Mouse (Mus musculus): ENCODE measurements around the gene Wdr90.

- no peak for TF ChIP-seq HCFC1 (IDR thresholded peaks at IDR 0.05; ENCODE audit: borderline replicate concordance, insufficient read depth, low read length)
- no peak for TF ChIP-seq ZC3H11A (IDR thresholded peaks at IDR 0.05; ENCODE audit: borderline replicate concordance, low read depth, low read length)
- no peak for TF ChIP-seq CHD2 (IDR thresholded peaks at IDR 0.05; ENCODE audit: low read depth, low read length)
- TF ChIP-seq MAFK (IDR thresholded peaks at IDR 0.05; ENCODE audit: insufficient read depth, low read depth, low read length): no peak
- no peak for TF ChIP-seq ZNF384 (IDR thresholded peaks at IDR 0.05; ENCODE audit: low read depth, low read length)
Observed at GRCm38 (mm10) chr17:25872676-25873075, 11.4 kb upstream of the Wdr90 start.
